Mouse (Mus musculus): ENCODE results near the gene Zbtb6. TPM values are rescaled to one million over a fixed set of nuclear protein-coding genes. Genes with fewer than 3 reads are reported as not detected.

Zbtb6 gene
- polyA plus RNA-seq (2015; fragmentation: Nextera tagmentation; extraction: Ambion mirVana), result 5.1 and 5.8 TPM in 2 replicates

DNA sequence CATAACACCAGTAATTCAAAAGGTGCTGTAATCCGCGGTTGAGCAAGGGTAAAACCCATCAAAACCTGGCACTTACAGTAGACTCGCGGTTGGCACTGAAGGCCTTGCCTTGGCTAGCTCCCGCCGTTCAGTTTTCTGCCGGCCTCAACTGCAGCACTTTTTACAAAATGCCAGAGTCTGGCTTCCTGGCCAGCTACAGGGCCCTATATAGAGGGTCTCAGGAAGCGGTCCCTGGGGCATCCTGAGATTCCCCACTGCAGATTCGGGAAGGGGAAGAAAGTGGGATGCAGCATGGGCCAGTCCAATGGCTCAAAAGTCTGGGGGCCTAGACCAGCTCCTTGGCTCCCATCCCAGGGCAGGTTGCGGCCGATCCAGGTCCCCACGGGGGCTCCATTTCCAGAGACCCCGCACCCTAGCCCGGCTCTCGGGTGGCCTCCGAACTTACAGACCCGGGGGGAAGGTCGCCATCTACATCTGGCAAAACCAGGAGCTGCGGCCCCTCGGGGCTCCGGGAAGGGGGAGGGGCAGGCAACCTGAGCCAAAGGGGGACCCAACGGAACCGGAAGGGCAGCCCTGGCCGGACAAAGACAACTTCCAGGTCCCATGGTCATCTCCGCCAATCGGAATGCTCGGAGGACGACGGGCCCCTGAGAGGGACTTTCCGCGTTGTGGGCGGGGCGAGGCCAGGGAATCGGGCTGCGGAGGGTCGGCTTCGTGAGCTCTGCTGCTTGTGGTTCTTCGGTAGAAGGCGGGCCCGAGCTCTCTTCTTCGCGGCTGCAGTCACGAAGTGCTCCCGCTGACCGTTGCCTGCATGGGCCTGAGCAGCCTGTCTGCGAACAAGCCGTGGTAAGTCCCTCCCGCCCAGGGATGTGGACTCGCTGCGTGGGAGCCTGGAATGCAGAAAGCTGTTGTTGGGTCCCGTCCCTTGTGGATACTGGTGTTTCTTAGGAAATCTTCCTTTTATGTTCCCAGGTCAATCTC, at the start of gene Zbtb6, which contains the start of the genes Zbtb26 and Rabgap1:
TSS of gene Zbtb6 (minus strand) at position 561 of the 981 bp plus-strand sequence.
TSS of gene Zbtb26 (minus strand) at position 525 of the 981 bp plus-strand sequence.
TSS of gene Rabgap1 (plus strand) at position 669 of the 981 bp plus-strand sequence.
- peak; percentile 88 for DNase-seq (ENCODE audit: low spot score)

DNA sequence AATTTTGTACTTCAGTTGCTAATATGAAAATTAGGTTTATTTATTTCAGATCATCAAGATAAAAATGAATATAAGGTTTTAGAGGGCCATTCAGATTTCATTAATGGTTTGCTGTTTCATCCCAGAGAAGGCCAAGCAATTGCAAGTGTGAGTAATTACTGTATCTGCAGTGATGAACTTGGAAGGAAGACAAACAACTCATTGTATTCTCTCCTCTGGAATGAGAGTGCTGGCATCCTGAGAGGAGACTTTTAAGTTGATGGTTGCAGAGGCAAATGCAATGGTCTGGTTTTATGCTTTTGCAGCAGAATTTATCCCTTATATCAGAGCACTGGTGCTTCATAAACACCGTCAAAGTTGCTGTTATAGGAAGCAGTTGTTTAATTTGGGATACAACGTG, 46.0 kb upstream of the Zbtb6 start:
- DNase-seq (ENCODE audit: low spot score), result no peak

DNA sequence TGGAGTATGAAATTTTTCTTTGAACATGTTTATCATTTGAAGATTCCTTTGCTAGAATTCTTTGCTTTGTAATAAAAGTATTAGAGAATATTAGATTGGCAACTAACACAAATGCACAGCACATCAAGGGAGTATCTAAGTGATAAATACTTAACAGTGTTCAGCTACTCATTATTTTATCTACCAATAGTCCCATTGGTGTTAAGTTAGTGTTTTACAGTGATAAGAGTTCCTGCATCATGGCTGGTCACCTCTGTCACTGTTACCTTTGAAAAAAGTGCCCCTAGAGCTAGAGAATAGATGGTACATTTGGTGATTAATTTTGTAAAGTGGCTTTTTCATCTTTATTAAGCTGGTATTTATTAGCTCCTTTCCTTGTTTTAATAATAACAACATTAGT, 43.4 kb upstream of the Zbtb6 start:
- no peak for DNase-seq (ENCODE audit: low spot score)

DNA sequence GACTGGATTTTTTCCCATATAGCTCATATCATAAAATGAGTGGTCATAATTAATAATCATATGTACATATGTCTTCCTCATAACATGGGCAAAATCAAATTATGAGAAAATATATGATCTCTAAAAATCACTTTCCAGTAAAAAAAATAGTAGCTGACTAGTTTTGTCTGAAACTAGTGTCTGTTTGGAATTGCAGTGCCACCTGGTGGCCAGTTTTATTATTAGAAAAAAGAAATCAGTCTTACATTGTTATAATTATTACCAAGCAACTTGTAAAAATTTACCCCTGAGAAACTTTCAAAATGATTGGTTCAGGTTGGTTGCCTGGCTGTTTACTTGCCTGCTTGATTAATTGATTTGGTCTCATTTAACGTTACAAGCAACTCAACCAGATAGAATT, 42.4 kb upstream of the Zbtb6 start:
- DNase-seq (ENCODE audit: low spot score), result peak; percentile 65

DNA sequence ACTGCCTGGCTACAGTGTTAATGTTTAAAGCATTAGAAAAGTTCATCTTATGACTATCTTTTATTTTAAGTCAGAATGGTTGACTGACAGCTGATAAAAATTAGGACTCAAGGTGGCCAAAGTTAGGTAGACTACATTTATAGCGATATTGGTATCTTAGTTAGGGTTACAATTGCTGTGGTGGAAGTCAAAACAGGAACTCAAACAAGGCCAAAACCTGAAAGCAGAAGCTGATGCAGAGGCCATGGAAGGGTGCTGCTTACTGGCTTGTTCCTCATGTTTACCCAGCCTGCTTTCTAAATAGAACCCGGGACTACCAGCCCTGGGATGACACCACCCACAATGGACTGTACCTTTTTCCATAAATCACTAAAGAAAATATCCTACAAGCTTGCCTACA, 41.2 kb upstream of the Zbtb6 start:
- DNase-seq (ENCODE audit: low spot score), result no peak

DNA sequence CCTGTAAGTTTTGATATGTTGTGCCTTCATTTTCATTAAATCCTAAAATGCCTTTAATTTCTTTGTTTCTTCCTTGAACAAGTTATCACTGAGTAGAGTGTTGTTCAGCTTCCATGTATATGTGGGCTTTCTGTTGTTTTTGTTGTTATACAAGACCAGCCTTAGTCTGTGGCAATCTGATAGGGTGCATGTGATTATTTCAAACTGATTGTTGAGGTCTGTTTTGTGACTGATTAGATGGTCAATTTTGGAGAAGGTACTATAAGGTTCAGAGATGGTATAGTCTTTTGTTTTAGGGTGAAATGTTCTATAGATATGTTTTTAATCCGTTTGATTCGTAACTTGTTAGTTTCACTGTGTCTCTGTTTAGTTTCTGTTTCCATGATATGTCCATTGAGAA, 37.1 kb upstream of the Zbtb6 start:
- no peak for DNase-seq (ENCODE audit: low spot score)

DNA sequence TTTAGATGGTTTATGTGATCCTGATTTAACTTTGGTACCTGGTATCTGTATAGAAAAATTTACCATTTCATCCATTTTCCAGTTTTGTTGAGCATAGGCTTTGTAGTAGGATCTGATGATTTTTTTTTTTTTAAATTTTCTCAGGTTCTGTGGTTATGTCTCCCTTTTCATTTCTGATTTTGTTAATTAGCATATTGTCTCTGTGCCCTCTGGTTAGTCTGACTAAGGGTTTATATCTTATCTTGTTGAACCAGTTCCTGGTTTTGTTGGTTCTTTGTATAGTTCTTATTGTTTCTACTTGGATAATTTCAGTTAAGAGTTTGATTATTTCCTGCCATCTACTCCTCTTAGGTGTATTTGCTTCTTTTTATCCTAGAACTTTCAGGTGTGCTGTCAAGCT, 36.6 kb upstream of the Zbtb6 start:
- DNase-seq (ENCODE audit: low spot score), result no peak

DNA sequence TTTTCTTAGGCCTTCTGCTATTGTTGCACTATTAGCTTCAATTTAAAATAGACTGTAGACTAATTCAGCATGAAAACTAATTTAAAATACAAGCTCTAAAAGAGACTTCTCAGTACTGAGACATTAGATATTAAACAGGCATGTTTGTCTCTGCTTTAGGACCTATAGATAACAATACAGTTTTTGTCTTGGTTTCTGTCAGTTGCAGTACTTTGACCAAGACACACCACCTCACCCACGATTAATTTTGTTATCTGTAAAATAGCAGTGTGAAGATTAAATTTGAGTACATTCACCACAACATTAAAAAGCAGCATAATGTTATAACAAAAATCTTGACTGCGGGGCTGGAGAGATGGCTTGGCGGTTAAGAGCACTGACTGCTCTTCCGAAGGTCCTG, 23.3 kb upstream of the Zbtb6 start:
- no peak for DNase-seq (ENCODE audit: low spot score)

DNA sequence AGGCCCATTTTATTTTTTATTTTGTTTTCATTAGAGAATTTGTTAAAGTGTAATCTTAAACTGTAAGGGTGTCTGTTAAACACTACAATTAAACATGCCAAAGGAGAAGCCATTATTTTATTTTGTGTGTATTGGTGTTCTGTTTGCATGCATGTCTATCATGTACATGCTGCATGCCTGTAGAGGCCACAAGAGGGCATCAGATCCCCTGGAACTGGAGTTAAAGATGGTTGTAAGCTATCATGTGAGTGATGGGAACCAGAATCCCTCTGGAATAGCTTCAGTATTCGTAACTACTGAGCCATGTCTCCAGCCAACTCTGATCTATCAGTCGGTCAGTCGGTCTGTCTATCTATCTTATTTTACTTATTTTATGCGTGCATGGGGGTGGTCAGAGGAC, 17.7 kb upstream of the Zbtb6 start:
- DNase-seq (ENCODE audit: low spot score), result no peak

DNA sequence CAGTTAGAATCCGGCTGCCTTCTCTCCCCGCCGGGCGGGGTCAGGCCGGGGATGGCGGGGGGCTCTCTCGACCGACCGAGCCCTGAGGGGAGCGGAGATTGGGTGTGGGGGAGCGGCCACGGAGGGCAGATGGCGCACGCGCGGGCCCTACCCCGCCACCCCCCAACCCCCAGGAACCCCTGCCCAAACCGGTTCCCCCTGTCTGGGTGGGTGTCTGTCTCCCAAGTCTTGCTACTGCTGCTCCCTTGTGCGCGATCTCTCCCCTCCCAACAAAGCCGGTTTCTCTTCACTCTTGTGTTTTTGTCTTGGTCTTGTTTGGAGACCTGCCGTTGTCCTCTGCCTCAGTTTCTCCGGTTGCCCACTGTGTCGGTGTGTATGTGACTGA, 9.4 kb upstream of the Zbtb6 start:
- DNase-seq (ENCODE audit: low spot score), result no peak

DNA sequence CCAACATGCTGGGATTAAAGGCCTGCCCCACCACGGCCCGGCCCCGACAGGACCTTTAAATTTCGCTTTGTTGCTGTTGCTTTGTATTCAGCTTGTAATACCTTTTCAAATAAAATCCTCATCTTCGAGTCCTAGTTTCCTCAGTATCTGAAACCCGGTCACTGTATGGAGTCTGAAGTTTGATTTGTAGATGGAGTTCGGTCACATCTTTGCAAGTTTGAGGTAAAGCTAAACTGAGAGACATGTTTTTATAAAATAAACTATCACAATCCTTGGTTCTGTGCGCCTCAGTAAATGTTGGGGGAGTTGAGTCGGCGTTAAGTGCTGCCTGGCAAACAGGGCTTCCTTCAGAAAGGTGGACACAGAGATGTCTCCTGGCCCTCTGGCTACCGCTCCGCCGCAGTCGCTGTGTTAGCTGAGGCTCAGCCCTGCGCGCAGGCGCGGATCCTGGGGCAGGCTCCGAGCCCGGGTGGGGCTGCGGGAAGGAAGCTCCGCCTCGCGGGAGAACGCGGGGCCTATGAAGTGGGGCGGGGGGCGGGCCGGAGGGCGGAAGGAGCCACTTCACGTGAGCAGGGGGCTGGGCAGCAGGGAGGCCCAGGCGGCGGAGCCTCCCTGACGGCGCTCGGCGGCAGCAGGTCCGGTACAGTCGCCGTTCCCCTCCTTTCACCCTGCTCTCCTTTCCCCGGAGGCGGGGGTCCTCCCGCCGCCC, 8.8 kb upstream of the Zbtb6 start:
- peak; percentile 95 for DNase-seq (ENCODE audit: low spot score)

DNA sequence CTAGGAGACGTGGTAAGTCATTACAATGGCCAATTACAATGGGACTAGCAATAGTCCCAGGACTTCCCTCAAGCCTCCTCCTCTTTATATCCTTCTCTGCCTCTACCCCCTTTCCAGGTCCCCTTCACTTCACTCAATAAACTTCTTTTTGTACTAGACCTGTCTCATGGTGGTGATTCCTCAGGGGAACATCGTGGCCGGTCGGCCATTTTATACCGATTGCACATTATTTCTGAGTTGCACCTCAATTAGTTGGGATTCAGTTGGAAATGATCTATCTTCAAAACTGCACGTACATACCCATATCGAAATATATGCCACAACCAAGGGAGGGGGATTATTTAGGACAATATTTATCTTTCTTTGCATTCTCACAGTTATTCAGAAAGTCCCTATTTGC, 11.4 kb downstream of the Zbtb6 start:
- DNase-seq (ENCODE audit: low spot score), result no peak

DNA sequence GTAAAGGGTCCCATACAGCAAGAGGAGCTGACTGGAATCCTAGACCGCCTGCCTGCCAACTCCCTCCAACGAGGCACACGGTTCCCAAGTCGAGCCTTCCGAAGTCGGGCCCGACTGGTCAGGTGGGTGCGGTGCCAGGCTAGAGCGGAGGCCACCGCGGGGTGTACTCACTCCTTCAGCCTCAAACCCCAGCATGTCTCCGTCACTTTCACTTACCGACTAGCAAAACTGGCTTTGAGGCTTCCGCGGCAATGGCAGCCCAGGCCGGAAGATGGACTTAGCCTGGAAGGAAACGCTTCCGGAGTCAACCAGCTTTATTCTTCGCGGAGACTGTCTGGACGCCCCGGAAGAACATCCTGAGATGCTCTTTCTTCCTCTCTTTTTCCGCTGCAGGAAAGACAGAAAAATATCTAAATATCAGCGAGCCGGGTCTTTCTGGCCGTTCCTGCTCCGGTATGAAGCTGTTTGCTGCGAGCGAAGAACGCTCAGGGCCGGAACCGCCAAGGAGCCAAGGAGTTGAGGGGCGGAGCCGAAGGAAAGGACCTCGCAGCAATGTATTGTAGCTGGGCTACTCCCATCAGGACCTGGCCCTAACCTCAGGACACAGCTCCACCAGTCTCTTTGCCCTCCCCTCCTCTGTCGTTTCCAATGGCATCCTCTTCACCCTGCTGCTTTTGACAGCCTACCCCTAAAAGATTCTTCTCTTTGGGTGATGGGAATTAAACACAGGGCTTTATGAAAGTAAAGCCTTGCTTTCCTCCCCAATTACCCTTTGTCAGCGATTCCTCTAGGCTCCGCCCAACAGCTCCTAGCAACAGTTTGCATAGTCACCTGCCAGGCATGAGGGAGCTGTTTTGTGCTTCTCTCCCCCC, 12.1 kb downstream of the Zbtb6 start:
- peak; percentile 90 for DNase-seq (ENCODE audit: low spot score)

DNA sequence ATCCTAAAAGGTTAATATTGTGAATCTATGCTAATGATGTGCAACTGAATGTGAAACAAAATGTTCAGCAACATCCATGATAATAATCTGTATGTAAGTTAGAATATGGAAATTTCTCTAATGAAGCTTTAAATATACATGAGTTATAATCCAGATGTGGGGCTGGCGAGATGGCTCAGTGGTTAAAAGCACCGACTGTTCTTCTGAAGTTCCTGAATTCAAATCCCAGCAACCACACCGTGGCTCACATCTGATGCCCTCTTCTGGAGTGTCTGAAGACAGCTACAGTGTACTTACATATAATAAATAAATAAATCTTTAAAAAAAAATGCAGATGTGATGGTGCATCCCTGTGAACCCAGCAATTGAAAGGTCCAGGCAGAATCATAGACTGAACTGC, 19.3 kb downstream of the Zbtb6 start:
- DNase-seq (ENCODE audit: low spot score), result no peak

DNA sequence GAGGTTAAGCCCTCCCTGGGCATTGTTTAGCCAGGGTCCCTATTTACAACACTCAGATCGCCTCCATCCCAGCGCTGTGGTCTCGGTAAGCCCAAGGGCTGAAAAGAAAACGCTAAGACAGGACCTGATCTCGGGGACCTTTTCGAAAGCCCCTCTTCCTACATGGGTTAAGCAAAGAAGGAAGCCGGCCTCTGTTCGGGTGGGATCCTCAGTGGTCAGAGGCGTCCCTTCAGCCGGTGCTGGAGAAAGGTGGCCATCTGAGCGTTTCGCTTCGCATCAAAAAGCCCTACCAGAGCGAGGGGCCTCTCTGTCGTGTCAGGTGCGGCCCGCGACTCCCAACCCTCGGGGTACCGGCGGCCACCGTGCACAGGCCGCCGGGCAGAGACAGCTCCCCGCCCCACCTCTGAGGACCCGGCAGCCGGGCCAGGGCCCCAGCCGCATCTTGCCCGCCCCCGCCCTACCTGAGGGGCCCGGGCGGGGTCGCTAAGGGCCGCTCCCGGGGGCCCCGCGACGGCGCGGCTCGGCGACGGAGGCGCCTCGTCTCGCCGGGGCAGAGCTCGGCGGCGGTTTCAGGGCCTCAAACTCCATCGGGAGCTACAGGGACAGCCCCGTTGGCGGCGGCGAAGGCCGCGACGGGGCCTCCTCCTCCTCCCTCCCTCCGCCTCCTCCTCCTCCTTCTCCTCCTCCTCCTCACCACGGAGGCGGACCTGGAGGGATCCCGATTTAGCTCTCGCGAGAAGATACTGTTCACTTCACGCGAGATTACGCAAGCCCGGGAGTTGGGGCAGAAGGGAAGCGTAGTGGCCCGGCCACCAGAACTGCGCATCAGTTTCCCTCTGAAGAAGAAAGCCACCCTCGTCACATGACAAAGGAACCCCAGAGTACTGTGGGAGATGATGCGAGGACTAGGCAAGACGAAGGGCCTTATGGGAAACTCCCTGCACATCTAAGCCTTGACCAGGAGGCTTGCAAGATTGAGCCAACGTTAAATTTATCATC, 20.4 kb downstream of the Zbtb6 start, which contains the start of gene Rc3h2:
TSS of gene Rc3h2 (minus strand) at position 598 of the 999 bp plus-strand sequence.
- peak; percentile 96 for DNase-seq (ENCODE audit: low spot score)

DNA sequence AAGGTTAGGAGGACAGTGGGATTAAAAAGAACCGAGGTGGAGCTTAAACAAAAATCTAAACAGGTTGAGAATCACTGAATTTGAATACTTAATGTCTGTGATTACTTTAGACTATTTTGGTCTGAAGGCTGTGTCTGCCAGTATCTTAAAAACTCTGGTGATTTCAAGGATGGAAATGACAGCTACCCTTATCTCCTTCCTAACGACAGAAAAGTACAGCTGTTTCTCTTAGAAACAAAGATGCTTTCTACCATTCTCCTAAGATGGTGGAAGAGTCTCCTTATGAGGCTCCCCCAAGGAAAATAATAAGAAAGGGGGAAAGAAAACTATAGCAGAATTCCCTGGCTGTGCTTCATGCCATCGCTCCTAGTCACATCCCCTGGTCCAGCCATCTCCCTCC, 21.1 kb downstream of the Zbtb6 start:
- DNase-seq (ENCODE audit: low spot score), result peak; percentile 4

DNA sequence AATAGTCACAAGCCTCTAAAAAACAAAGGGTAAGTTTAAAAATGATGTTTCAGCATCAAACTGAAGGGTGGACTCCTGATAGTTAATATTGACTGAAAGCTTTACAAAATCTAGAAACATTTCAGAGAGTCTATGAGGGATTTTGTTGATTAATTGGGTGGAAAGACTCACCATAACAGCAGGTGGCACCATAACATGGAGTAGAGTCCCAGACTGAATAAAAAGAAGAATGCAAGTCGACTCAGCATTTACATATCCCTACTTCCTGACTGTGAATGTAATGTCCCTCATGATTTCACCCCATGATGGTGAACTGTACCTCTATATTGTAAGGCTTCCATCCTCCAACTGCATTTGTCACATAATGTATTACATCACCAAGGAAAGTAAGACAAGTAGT, 47.4 kb downstream of the Zbtb6 start:
- DNase-seq (ENCODE audit: low spot score), result peak; percentile 19

DNA sequence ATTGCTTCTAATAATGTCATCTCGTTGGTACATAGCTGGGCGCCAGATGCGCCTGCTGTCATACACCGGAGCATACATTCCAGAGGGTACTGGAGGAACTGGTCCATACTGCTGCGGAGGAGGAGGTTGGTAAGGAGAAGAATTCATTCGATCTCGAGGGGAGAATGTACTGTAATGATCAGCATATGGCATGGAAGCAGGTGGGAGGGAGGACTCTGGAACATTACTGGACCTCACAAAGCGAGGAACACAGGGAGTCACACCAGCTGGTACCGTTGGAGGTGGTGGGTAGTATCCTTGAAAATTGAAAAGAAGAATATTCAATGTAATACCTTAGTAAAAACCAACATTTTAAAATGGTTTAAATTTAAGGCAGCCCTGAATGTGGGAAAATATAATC, 60.0 kb downstream of the Zbtb6 start:
- DNase-seq (ENCODE audit: low spot score), result no peak

DNA sequence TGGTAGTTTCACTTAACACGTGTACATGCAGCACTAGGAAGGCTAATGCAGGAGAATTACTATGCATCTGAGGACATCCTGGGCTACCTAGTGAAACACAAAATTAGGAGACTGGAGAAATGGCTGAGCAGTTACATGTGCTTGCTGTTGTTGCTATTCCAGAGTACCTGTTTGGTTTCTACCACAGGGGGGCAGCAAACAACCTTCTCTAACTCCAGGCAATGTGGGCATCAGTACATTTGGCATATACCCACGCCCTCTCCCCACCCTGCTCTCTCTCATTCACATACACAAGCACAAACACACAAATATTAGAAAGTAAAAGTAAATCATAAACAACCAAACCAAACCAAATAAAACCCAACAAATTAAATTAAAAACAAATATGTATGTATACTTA, 62.8 kb downstream of the Zbtb6 start:
- DNase-seq (ENCODE audit: low spot score), result peak; percentile 72

DNA sequence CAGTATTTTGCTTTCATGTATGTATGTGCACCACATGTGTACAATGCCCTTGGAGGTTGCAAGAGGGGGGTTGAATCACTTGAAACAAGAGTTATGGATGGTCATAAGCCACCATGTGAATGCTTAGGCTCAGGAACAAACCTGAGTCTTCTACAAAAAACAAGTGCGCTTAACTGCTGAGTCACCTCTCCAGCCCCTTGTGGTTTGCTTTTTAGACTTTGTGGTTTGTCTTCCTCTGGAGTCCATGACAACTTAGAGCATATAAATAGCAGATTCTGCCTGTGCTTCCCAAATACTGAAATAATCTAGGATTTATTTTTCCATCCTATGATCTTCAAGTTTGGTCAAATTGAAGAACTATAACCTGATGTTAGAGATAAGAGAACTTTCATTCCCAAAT, 67.0 kb downstream of the Zbtb6 start:
- peak; percentile 19 for DNase-seq (ENCODE audit: low spot score)

Data from thymus, postnatal 0 days (tissue).